Mouse (Mus musculus) lung, postnatal 0 days (tissue): ENCODE results near the gene Gm3238.

Source experiments
- CTCF ChIP-seq: IDR thresholded peaks from 2 replicates; pipeline ENCODE4 v1.5.1; 2016; ENCODE audit warnings: antibody characterized with exemption, mild to moderate bottlenecking
- EP300 ChIP-seq: IDR thresholded peaks from 2 replicates; pipeline ENCODE4 v1.6.1; 2016; ENCODE audit warnings: antibody characterized with exemption, mild to moderate bottlenecking, control low read depth

- TF ChIP-seq CTCF, result no peak
- TF ChIP-seq EP300, result no peak
Measured at GRCm38 (mm10) chr10:77794976-77795375, 23.9 kb upstream of the Gm3238 start, which contains the start of gene Gm9639.
